Mouse (Mus musculus): ENCODE data around the gene Krt83. TPM values are rescaled to one million over a fixed set of nuclear protein-coding genes. Genes with fewer than 3 reads are reported as not detected.
"Not testable (repeated sequence)": the region's sequence is repeated elsewhere in the genome, so short reads cannot be mapped to it uniquely, and the experiment has no call there.

The Krt83 gene
- total RNA-seq (2017), result not detected in 2 replicates

- ATAC-seq (replicated peaks; ENCODE audit: low read depth, poor library complexity, severe bottlenecking), result no peak
Measured at GRCm38 (mm10) chr15:101491431-101491830, at the start of gene Krt83. TSS of gene Krt83 (minus strand) at chr15:101491512.

- no peak for ATAC-seq (replicated peaks; ENCODE audit: low read depth, poor library complexity, severe bottlenecking)
Measured at GRCm38 (mm10) chr15:101538580-101538900, 47.2 kb upstream of the Krt83 start.

- ATAC-seq (replicated peaks; ENCODE audit: low read depth, poor library complexity, severe bottlenecking), result no peak
Measured at GRCm38 (mm10) chr15:101537864-101538579, 46.7 kb upstream of the Krt83 start.

- ATAC-seq (replicated peaks; ENCODE audit: low read depth, poor library complexity, severe bottlenecking), result no peak
Measured at GRCm38 (mm10) chr15:101536054-101536850, 44.9 kb upstream of the Krt83 start.

- ATAC-seq (replicated peaks; ENCODE audit: low read depth, poor library complexity, severe bottlenecking), result no peak
Measured at GRCm38 (mm10) chr15:101532720-101533119, 41.4 kb upstream of the Krt83 start, which contains the start of gene Krt84. TSS of gene Krt84 (minus strand) at chr15:101532820.

- ATAC-seq (replicated peaks; ENCODE audit: low read depth, poor library complexity, severe bottlenecking), result no peak
Measured at GRCm38 (mm10) chr15:101522556-101523232, 31.4 kb upstream of the Krt83 start.

- peak; percentile 63 for ATAC-seq (replicated peaks; ENCODE audit: low read depth, poor library complexity, severe bottlenecking)
Measured at GRCm38 (mm10) chr15:101519792-101520191, 28.5 kb upstream of the Krt83 start.

GRCm38 (mm10) chr15:101517161-101517560 lies 25.8 kb upstream of the Krt83 start, which contains the start of gene Gm49425:
TSS of gene Gm49425 (minus strand) at chr15:101517261.
- not testable (repeated sequence) for ATAC-seq (replicated peaks; ENCODE audit: low read depth, poor library complexity, severe bottlenecking)

- no peak for ATAC-seq (replicated peaks; ENCODE audit: low read depth, poor library complexity, severe bottlenecking)
Measured at GRCm38 (mm10) chr15:101508247-101508646, 16.9 kb upstream of the Krt83 start.

- no peak for ATAC-seq (replicated peaks; ENCODE audit: low read depth, poor library complexity, severe bottlenecking)
Measured at GRCm38 (mm10) chr15:101506896-101507758, 15.8 kb upstream of the Krt83 start.

- 0 out of 2 replicates have a peak, but pooled peaks have one; percentile 32 for ATAC-seq (replicated peaks; ENCODE audit: low read depth, poor library complexity, severe bottlenecking)
Measured at GRCm38 (mm10) chr15:101497181-101497580, 5.9 kb upstream of the Krt83 start.

- no peak for ATAC-seq (replicated peaks; ENCODE audit: low read depth, poor library complexity, severe bottlenecking)
Measured at GRCm38 (mm10) chr15:101495266-101495665, 4.0 kb upstream of the Krt83 start.

GRCm38 (mm10) chr15:101494203-101494602 lies 2.9 kb upstream of the Krt83 start:
- no peak for ATAC-seq (replicated peaks; ENCODE audit: low read depth, poor library complexity, severe bottlenecking)

- ATAC-seq (replicated peaks; ENCODE audit: low read depth, poor library complexity, severe bottlenecking), result no peak
Measured at GRCm38 (mm10) chr15:101493713-101494112, 2.4 kb upstream of the Krt83 start.

GRCm38 (mm10) chr15:101492718-101493117 lies 1.4 kb upstream of the Krt83 start:
- no peak for ATAC-seq (replicated peaks; ENCODE audit: low read depth, poor library complexity, severe bottlenecking)

- ATAC-seq (replicated peaks; ENCODE audit: low read depth, poor library complexity, severe bottlenecking), result no peak
Measured at GRCm38 (mm10) chr15:101485911-101486635, 5.2 kb downstream of the Krt83 start.

GRCm38 (mm10) chr15:101484939-101485338 lies 6.4 kb downstream of the Krt83 start:
- ATAC-seq (replicated peaks; ENCODE audit: low read depth, poor library complexity, severe bottlenecking), result 0 out of 2 replicates have a peak, but pooled peaks have one; percentile 19

- ATAC-seq (replicated peaks; ENCODE audit: low read depth, poor library complexity, severe bottlenecking), result no peak
Measured at GRCm38 (mm10) chr15:101483646-101484045, 7.7 kb downstream of the Krt83 start.

- ATAC-seq (replicated peaks; ENCODE audit: low read depth, poor library complexity, severe bottlenecking), result no peak
Measured at GRCm38 (mm10) chr15:101482056-101482455, 9.3 kb downstream of the Krt83 start.
